Mouse (Mus musculus) hindbrain, embryonic 16.5 days (tissue): ENCODE data around the gene Exosc6. TPM values are rescaled to one million over a fixed set of nuclear protein-coding genes. Genes with fewer than 3 reads are reported as not detected.
A peak's percentile ranks its signal among the peaks of the same experiment; 100 is the strongest.
"Not testable (repeated sequence)": the region's sequence is repeated elsewhere in the genome, so short reads cannot be mapped to it uniquely, and the experiment has no call there.

Source experiments
- ATAC-seq: fragments of 200-750 bp; cut with Nextera tagmentation; 2 replicates; pipeline ENCODE4 v1.8.0; 2017; ENCODE audit warnings: moderate TSS enrichment, moderate library complexity
- H3K27ac ChIP-seq: fragments of 300-500 bp; sonication (generic); 2 replicates; pipeline ENCODE4 v1.5.1; 2014; ENCODE audit warnings: low read depth, mild to moderate bottlenecking, control low read depth, low read length, moderate library complexity
- H3K27me3 ChIP-seq: fragments of 300-500 bp; sonication (generic); replicated peaks from 2 replicates; pipeline ENCODE4 v1.6.1; 2014; ENCODE audit warnings: low read length; ENCODE audit not compliant: control insufficient read depth, insufficient read depth
- H3K36me3 ChIP-seq: fragments of 300-500 bp; sonication (generic); 2 replicates; pipeline ENCODE4 v1.6.1; 2014; ENCODE audit warnings: mild to moderate bottlenecking, low read length, moderate library complexity, mixed read lengths; ENCODE audit not compliant: control insufficient read depth, insufficient read depth
- H3K4me1 ChIP-seq: fragments of 300-500 bp; sonication (generic); 2 replicates; pipeline ENCODE4 v1.6.1; 2014; ENCODE audit warnings: low read depth, low read length; ENCODE audit not compliant: control insufficient read depth, insufficient read depth
- H3K4me2 ChIP-seq: fragments of 300-500 bp; sonication (generic); 2 replicates; pipeline ENCODE4 v1.6.1; 2014; ENCODE audit warnings: mild to moderate bottlenecking, low read length, control low read depth, moderate library complexity
- H3K4me3 ChIP-seq: fragments of 300-500 bp; sonication (generic); 2 replicates; pipeline ENCODE4 v1.5.1; 2014; ENCODE audit warnings: mild to moderate bottlenecking, low read length, control low read depth, moderate library complexity
- H3K9ac ChIP-seq: fragments of 300-500 bp; sonication (generic); 2 replicates; pipeline ENCODE4 v1.6.1; 2014; ENCODE audit warnings: low read depth, mild to moderate bottlenecking, control low read depth, low read length, moderate library complexity
- H3K9me3 ChIP-seq: fragments of 300-500 bp; sonication (generic); 2 replicates; pipeline ENCODE4 v1.6.1; 2014; ENCODE audit warnings: mild to moderate bottlenecking, low read length, moderate library complexity; ENCODE audit not compliant: control insufficient read depth
- WGBS: fragments of 180-500 bp; shearing (Covaris S2); extraction: QIAGEN DNeasy Blood & Tissue Kit; methylation state at CpG from one replicate; pipeline ENCODE4 v1.1.7; 2014; 5-methylcytosine and 5-hydroxymethylcytosine counted together
- microRNA-seq: library from miRNA; unstranded; fragments of <30 nt; microRNA quantifications from one replicate; pipeline ENCODE4, GENCODE M21; 2017
- polyA plus RNA-seq: library from polyadenylated mRNA; unstranded; fragments of >200 nt; fragmentation: Nextera tagmentation; extraction: Ambion mirVana; gene quantifications from 2 replicates; pipeline ENCODE4 v1.2.1, GENCODE M21; 2015

Exosc6 gene
- polyA plus RNA-seq, 1 experiment from 2014 or later, result not detected

DNA sequence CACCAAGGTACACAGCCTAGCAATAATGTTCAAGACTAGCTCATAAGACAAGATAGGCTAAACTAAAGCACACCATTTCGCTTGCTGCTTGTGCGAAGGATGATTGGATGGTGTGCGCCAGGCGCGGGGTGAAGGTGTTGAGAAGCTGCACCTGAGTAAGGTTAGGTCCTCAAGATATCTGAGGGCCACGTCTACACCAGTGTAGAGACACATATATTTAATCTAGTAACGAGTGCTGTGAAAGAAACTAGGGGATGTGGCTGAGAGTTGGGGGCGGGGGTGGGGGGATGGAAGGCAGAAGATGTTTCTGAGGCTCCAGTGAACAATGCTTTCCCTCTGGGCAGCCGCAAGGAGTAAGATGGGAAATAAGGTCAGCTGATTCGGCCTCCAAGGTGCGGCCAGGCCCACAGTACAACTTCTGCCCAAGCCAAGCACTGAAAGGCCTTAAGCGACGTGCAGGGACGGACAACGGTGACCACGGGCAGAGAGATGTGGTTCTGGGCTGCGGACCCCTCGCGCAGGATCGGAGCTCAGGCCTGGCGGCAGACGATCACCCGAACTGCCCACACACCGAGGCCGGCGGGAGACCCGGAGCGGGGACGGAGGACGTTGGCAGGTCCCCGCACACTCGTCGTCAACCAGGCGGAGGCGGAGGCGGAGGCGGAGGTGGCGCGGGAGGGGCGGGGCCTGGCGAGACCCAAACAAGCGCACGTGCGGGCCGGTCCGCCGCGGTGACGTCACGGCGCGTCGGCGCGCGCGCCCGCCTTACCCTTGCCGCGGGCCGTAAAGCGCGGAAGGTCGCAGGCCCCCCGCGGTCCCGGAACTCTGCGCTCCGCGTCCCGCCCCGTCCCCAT is 38.0 kb downstream of the Exosc6 start, which contains the start of gene Pdpr:
Gene Pdpr, plus strand, starts transcription at position 766 of the 854 bp plus-strand sequence.
- H3K27me3 ChIP-seq, result no peaks in the 10 kb centered on the region
- H3K4me1 ChIP-seq, result peaks cover 8% of the 10 kb centered on the region
- peak within 1 kb of the TSS; percentile 65 for H3K4me3 ChIP-seq
- peak within 1 kb of the TSS; percentile 76 for H3K4me2 ChIP-seq
- H3K9me3 ChIP-seq, result no peaks in the 10 kb centered on the region
- peak within 1 kb of the TSS; percentile 74 for H3K9ac ChIP-seq
- peak within 1 kb of the TSS; percentile 69; the same call in 1 of the 2 replicates for H3K27ac ChIP-seq
- peak; percentile 94 for ATAC-seq
- 7% methylated on average over 39 of the region's 72 CpGs for WGBS
- no peaks in the 10 kb centered on the region for H3K36me3 ChIP-seq

DNA sequence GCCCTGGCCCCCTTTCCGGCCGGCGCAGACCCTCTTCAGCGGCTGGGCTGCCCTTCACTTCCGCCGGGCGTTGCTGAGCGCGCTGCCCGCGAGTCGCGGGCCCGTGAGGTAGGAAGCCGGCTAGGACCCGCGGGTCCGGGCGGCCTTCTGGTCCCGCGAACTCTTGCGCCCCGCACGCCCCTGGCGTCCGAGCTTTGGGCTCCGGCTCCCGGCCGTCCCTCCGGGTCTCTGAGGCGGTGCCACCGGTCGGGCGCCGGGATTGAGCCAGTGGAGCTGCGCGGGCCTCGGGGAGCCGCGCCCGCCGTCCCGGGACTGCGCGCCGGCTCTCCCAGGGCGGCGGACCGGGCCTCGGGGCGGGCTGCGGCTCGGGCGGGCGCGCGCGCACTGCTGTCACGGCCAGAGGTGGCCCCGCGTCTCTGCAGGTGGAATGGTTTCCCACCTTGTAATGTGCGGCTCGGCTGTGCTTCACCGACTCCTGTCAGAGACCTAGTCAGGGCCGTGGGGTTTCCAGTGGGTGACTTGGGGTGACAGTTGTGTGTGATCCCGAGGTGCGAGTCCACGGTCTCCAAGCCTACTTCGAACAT is 38.7 kb downstream of the Exosc6 start:
- H3K4me1 ChIP-seq, H3K36me3 ChIP-seq, H3K9me3 ChIP-seq, H3K27me3 ChIP-seq, ATAC-seq: not testable (repeated sequence)
- Histone ChIP-seq H3K27ac (peak overlapping the region; percentile 56; the same call in 1 of the 2 replicates), H3K9ac (peak overlapping the region; percentile 70), H3K4me2 (peak overlapping the region; percentile 76), H3K4me3 (peak overlapping the region; percentile 65)
- WGBS, result under 1% methylated on average over 42 of the region's 69 CpGs

Small RNA genes lying within 50 kb of the gene (microRNA-seq; reads per million reads assigned to microRNA genes)
- gene Gm24103 (not detected), gene Mir3473d (not detected)

Other genes starting within 250 kb of the Exosc6 start
- gene Cog4, start 209.7 kb upstream of the Exosc6 start, polyA plus RNA-seq, result 74.1 and 77.4 TPM in 2 replicates
- gene Sf3b3, start 209.6 kb upstream of the Exosc6 start, polyA plus RNA-seq, result 78.4 and 92.3 TPM in 2 replicates
- 7.2 and 8.1 TPM in 2 replicates for gene Fuk, start 153.9 kb upstream of the Exosc6 start, polyA plus RNA-seq
- 23.5 and 26.5 TPM in 2 replicates for gene St3gal2, start 136.4 kb upstream of the Exosc6 start, polyA plus RNA-seq
- gene Ddx19a, start 58.5 kb upstream of the Exosc6 start, polyA plus RNA-seq, result 10.1 and 12.8 TPM in 2 replicates
- gene Ddx19b, start 24.6 kb upstream of the Exosc6 start, polyA plus RNA-seq, result 6.7 and 6.9 TPM in 2 replicates
- gene Aars, start 23.2 kb upstream of the Exosc6 start, polyA plus RNA-seq, result 92.2 and 94.7 TPM in 2 replicates
- gene Clec18a, start 36.1 kb downstream of the Exosc6 start, polyA plus RNA-seq, result 0.49 and 0.65 TPM in 2 replicates
- gene Pdpr, start 38.3 kb downstream of the Exosc6 start, polyA plus RNA-seq, result 9.5 and 10.5 TPM in 2 replicates
- 58.1 and 66.1 TPM in 2 replicates for gene Glg1, start 202.9 kb downstream of the Exosc6 start, polyA plus RNA-seq
- gene Rfwd3, start 243.9 kb downstream of the Exosc6 start, polyA plus RNA-seq, result 21.7 and 26.6 TPM in 2 replicates